Mouse (Mus musculus) left cerebral cortex, adult 18-20 months (tissue): ENCODE data around the gene Abcb6. TPM values are rescaled to one million over a fixed set of nuclear protein-coding genes. Genes with fewer than 3 reads are reported as not detected.

Experiments
- DNase-seq, 2 experiments: peaks; one replicate each; pipeline ENCODE4 v3.0.0; 2021 to 2022; ENCODE audit warnings: low spot score in 2 of 2, mixed read lengths in 1 of 2
- microRNA-seq, 2 experiments: library from miRNA; unstranded; fragments of <30 nt; microRNA quantifications; one replicate each; pipeline ENCODE4 v1.2.0; 2021
- total RNA-seq, 2 experiments: library from RNA; stranded (reverse); gene quantifications; 2 replicates each; pipeline ENCODE4 v1.2.3; 2021

The Abcb6 gene
- total RNA-seq, 2 experiments from 2014 or later: 20.4 to 22.2 TPM

- no peak for DNase-seq
These were observed 32.6 kb downstream of the Abcb6 start for GRCm38 (mm10) chr1:75147411-75148135.

- no peak for DNase-seq
These were observed 34.6 kb downstream of the Abcb6 start for GRCm38 (mm10) chr1:75145589-75145988.

- DNase-seq: peak; percentile 95 to 96
These were observed 37.6 kb downstream of the Abcb6 start, which contains the start of the genes Cnppd1 and Retreg2 for GRCm38 (mm10) chr1:75142301-75143261. TSS of gene Cnppd1 (minus strand) at chr1:75142711. TSS of gene Retreg2 (plus strand) at chr1:75142778.

GRCm38 (mm10) chr1:75141486-75142190 lies 38.6 kb downstream of the Abcb6 start:
- DNase-seq: peak; percentile 39 to 60

GRCm38 (mm10) chr1:75140601-75141190 lies 39.5 kb downstream of the Abcb6 start:
- no peak for DNase-seq

- no peak for DNase-seq
These were observed 41.7 kb downstream of the Abcb6 start for GRCm38 (mm10) chr1:75138448-75138847.

- DNase-seq: no peak
These were observed 43.5 kb downstream of the Abcb6 start for GRCm38 (mm10) chr1:75136730-75137129.

- DNase-seq: no peak
These were observed 43.9 kb downstream of the Abcb6 start for GRCm38 (mm10) chr1:75136293-75136692.

GRCm38 (mm10) chr1:75133421-75134207 lies 46.6 kb downstream of the Abcb6 start, which contains the start of gene Slc23a3:
TSS of gene Slc23a3 (minus strand) at chr1:75133890.
- DNase-seq: no peak

- no peak for DNase-seq
These were observed 51.6 kb downstream of the Abcb6 start for GRCm38 (mm10) chr1:75128641-75129040.

GRCm38 (mm10) chr1:75125418-75125817 lies 54.8 kb downstream of the Abcb6 start:
- DNase-seq: no peak

GRCm38 (mm10) chr1:75124346-75125321 lies 55.6 kb downstream of the Abcb6 start, which contains the start of gene Nhej1:
TSS of gene Nhej1 (minus strand) at chr1:75125200.
- peak; percentile 83 to 91 for DNase-seq

GRCm38 (mm10) chr1:75122211-75122610 lies 58.0 kb downstream of the Abcb6 start:
- DNase-seq: no peak

Small RNA genes lying within 50 kb of the gene (microRNA-seq; reads per million reads assigned to microRNA genes)
- gene Gm27943: 0 reads per million in 2 experiments

Other genes with a start within 250 kb of the Abcb6 start
- gene Cfap65, start 244.8 kb downstream of the Abcb6 start, total RNA-seq: 1 to 10 TPM; 2.8 to 3.0 TPM
- gene Ihh, start 228.7 kb downstream of the Abcb6 start, total RNA-seq: under 1 TPM; 0.30 to 0.72 TPM
- 1 to 10 TPM; 1.8 to 2.4 TPM for gene Nhej1, start 55.2 kb downstream of the Abcb6 start, total RNA-seq
- 1 to 10 TPM; 2.0 to 3.9 TPM for gene Slc23a3, start 46.5 kb downstream of the Abcb6 start, total RNA-seq
- gene Cnppd1, start 37.7 kb downstream of the Abcb6 start, total RNA-seq: 10 to 100 TPM; 31.1 to 35.2 TPM
- 100 to 1,000 TPM; 210 to 215 TPM for gene Retreg2, start 37.6 kb downstream of the Abcb6 start, total RNA-seq
- gene Zfand2b, start 11.7 kb downstream of the Abcb6 start, total RNA-seq: 10 to 100 TPM; 26.3 to 29.1 TPM
- 10 to 100 TPM; 24.4 to 27.0 TPM for gene Ankzf1, start 11.8 kb upstream of the Abcb6 start, total RNA-seq
- 100 to 1,000 TPM; 124 to 125 TPM for gene Atg9a, start 11.8 kb upstream of the Abcb6 start, total RNA-seq
- gene Glb1l, start 30.4 kb upstream of the Abcb6 start, total RNA-seq: 10 to 100 TPM; 10.8 to 12.2 TPM
- gene Stk16, start 30.4 kb upstream of the Abcb6 start, total RNA-seq: 10 to 100 TPM; 86.2 to 89.3 TPM
- gene Tuba4a, start 39.5 kb upstream of the Abcb6 start, total RNA-seq: 100 to 1,000 TPM; 630 to 703 TPM
- gene A630095N17Rik, start 51.7 kb upstream of the Abcb6 start, total RNA-seq: not detected
- gene Dnajb2, start 56.0 kb upstream of the Abcb6 start, total RNA-seq: 100 to 1,000 TPM; 107 to 116 TPM
- 100 to 1,000 TPM; 480 to 486 TPM for gene Ptprn, start 84.1 kb upstream of the Abcb6 start, total RNA-seq
- gene Resp18, start 98.0 kb upstream of the Abcb6 start, total RNA-seq: 100 to 1,000 TPM; 169 to 185 TPM
- 10 to 100 TPM; 56.5 to 57.4 TPM for gene Dnpep, start 137.6 kb upstream of the Abcb6 start, total RNA-seq
- under 1 TPM; 0.88 to 0.91 TPM for gene Des, start 179.9 kb upstream of the Abcb6 start, total RNA-seq
- 100 to 1,000 TPM; 181 to 191 TPM for gene Speg, start 194.9 kb upstream of the Abcb6 start, total RNA-seq